Mouse (Mus musculus) gastrocnemius, adult 2 months (tissue): ENCODE measurements around the gene Chst14. TPM values are rescaled to one million over a fixed set of nuclear protein-coding genes. Genes with fewer than 3 reads are reported as not detected.

Source experiments
- DNase-seq: peaks from one replicate; pipeline ENCODE4 v3.0.0; 2022
- H3K27ac ChIP-seq: fragments of 200-600 bp; 2 replicates; pipeline ENCODE4 v1.8.1; 2022; ENCODE audit warnings: mild to moderate bottlenecking
- H3K4me3 ChIP-seq: fragments of 200-600 bp; 2 replicates; pipeline ENCODE4 v1.8.1; 2022; ENCODE audit warnings: mild to moderate bottlenecking, moderate library complexity
- CTCF ChIP-seq: fragments of 200-600 bp; IDR thresholded peaks from 2 replicates; pipeline ENCODE4 v1.8.1; 2022; ENCODE audit warnings: antibody characterized with exemption, mild to moderate bottlenecking, moderate library complexity
- intact Hi-C: fragments of 180-260 bp; cut with DNase I; formaldehyde crosslinking; loops from one replicate; pipeline ENCODE4 v1.15.1; 2025
- long read RNA-seq, 2 experiments: library from polyadenylated mRNA; stranded (forward); transcript quantifications; one replicate each; pipeline ENCODE4 v2.0.0; 2021
- total RNA-seq, 2 experiments: library from RNA; stranded (reverse); gene quantifications; 2 replicates each; pipeline ENCODE4 v1.2.3; 2021

Gene Chst14
- 1 to 10 TPM; 1.6 to 2.3 TPM for total RNA-seq
- long read RNA-seq, experiment 1, transcript Chst14-201 (1 exons, 2,090 nt), result major isoform, 6 of 6 reads
- long read RNA-seq, experiment 1, partial matches to known transcripts, result 0 of 6 reads
- long read RNA-seq, experiment 1, other reads (novel, unspliced or antisense), result 0 of 6 reads
- long read RNA-seq, experiment 2, transcript Chst14-201 (1 exons, 2,090 nt), result major isoform, 6 of 6 reads
- long read RNA-seq, experiment 2, partial matches to known transcripts, result 0 of 6 reads
- long read RNA-seq, experiment 2, other reads (novel, unspliced or antisense), result 0 of 6 reads

DNA sequence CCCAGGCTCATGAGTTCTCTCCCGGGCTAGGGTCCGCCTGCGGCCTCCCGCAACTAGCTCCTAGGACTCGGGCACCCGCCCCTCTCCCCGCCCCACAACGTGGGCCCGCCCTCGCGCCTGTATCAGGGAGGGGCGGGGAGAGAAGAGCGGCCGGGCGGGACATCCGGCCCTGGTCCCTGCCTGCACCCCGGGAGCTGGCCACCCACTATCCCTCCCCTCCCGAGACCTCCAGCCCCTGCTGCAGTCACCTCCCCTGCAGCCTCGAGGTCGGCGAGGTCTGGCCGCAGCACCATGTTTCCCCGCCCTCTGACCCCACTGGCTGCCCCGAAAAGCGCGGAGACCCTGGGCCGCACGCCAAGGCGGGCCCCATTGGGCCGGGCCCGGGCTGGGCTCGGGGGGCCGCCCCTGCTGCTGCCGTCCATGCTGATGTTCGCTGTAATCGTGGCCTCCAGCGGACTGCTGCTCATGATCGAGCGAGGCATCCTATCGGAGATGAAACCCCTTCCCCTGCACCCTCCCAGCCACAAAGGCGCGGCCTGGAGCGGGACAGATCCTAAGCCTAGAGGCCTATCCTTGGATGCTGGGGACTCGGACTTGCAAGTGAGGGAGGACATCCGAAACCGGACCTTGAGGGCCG lies at the start of gene Chst14:
Gene Chst14 (plus strand): TSS at position 136 of the 637 bp plus-strand sequence.
- H3K4me3 ChIP-seq, result peak within 1 kb of the TSS; percentile 90
- peak; percentile 88 for DNase-seq
- no peak for TF ChIP-seq CTCF
- intact Hi-C loops, result no loop called here
- peak within 1 kb of the TSS; percentile 85 for H3K27ac ChIP-seq

DNA sequence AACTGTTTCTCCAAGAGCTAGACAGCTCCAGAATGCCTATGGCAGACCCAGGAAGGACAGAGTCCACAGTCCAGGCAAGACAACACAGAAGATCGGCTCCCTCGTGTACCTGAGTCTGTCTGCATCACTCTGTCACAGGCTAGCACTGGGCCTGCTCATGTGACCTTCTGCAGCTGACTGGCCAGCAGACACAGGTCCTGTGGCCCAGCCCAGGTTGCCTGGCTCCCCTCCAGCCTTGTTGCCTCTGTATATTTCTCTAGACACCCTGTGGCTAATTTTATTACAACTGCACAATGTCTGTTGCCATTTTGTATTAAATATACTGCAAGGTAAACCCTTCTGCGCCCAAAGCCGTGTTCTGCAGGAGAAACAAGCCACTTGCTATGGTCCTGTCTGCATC lies 45.3 kb upstream of the Chst14 start:
- H3K27ac ChIP-seq, result no peak overlapping the region
- no peak for DNase-seq
- TF ChIP-seq CTCF, result no peak
- intact Hi-C loops, result no loop called here
- no peak overlapping the region for H3K4me3 ChIP-seq

DNA sequence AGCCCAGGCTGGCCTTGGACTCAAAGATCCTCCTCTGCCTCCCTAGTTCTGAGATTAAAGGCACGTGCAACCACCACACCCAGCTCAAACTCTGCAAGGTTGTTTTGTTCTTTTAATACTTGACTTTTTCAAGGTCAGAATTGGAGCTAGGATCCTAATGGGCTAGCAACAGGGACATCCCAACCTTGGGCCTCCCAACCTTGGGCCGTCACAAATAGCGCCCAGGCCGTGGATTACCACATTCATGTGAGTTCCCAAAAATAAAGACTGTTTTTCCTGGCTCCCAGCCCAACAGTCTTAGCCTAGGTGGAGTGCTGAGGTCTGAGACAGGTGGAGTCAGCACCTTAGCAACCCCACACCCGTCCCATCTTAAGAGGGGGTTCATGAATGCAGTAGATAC lies 44.3 kb upstream of the Chst14 start:
- intact Hi-C loops, result loop anchor here (2.0 kb wide), 1 partner anchor 117 kb away; no protein-coding TSS in a partner anchor
- TF ChIP-seq CTCF, result no peak
- no peak overlapping the region for H3K27ac ChIP-seq
- DNase-seq, result no peak
- no peak overlapping the region for H3K4me3 ChIP-seq

GRCm38 (mm10) chr2:118882840-118883679 lies 43.2 kb upstream of the Chst14 start:
- intact Hi-C loops, result loop anchor here (1.0 to 2.0 kb wide), 4 partner anchors 93 to 180 kb away; partner anchors contain the start of gene Ankrd63
- TF ChIP-seq CTCF, result no peak
- peak; percentile 88 for DNase-seq
- peak overlapping the region; percentile 72 for H3K27ac ChIP-seq
- peak overlapping the region; percentile 71 for H3K4me3 ChIP-seq

- intact Hi-C loops, result no loop called here
- H3K27ac ChIP-seq, result no peak overlapping the region
- H3K4me3 ChIP-seq, result no peak overlapping the region
- DNase-seq, result no peak
- TF ChIP-seq CTCF, result no peak
These were observed 38.9 kb upstream of the Chst14 start for GRCm38 (mm10) chr2:118887440-118887839.

GRCm38 (mm10) chr2:118887845-118888548 lies 38.3 kb upstream of the Chst14 start:
- intact Hi-C loops, result no loop called here
- no peak overlapping the region for H3K4me3 ChIP-seq

DNA sequence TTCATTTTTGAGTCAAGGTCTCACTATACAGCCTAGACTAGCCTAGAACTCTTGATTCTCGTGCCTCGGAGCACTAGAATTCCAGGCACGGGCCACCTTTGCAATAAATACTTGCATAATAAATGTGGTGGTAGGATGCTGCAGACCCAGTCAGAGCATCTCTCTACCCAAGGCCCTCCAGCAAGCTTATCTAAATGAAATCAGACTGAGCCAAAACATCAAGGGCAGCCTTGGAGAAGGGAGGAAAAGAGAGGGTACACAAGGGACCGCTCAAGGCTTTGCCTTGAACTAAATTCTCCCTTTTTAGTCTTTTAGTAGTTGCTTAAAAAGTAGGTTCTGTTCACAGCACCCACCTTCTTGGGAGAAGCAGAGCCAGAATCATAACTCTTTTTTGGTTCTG lies 35.1 kb upstream of the Chst14 start:
- intact Hi-C loops, result no loop called here
- Histone ChIP-seq H3K4me3 (no peak overlapping the region), H3K27ac (no peak overlapping the region)
- DNase-seq, result no peak
- no peak for TF ChIP-seq CTCF

More at GRCm38 (mm10) chr2:118887845-118888548, 38.3 kb upstream of the Chst14 start:
- H3K27ac ChIP-seq, result no peak overlapping the region
- peak; percentile 71 for DNase-seq
- no peak for TF ChIP-seq CTCF

- H3K27ac ChIP-seq, result no peak overlapping the region
- intact Hi-C loops, result no loop called here
- peak; percentile 45 for DNase-seq
These were observed 30.0 kb upstream of the Chst14 start for GRCm38 (mm10) chr2:118895990-118896913.

DNA sequence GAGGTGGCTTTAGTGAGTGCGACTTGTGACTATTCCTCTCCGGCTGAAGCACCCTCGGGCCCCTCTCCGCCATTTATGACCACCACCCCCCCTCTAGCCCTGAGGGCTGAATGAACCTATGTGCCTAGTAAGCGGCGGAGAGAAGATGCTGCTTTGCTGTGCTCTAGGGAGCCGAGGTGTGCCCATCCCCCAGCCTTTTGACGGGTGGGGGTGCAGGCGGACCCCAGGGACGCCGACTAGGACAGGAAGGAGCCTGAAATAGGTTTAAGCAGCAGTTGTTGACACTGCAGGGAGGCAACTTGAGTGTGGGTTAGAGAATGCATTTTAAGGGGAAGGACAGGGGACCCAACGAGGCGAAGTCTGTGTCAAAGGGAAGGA lies 29.4 kb upstream of the Chst14 start:
- no peak for DNase-seq
- TF ChIP-seq CTCF, result no peak
- no peak overlapping the region for H3K27ac ChIP-seq
- peak overlapping the region; percentile 77 for H3K4me3 ChIP-seq
- intact Hi-C loops, result no loop called here

More at GRCm38 (mm10) chr2:118895990-118896913, 30.0 kb upstream of the Chst14 start:
- TF ChIP-seq CTCF, result no peak
- H3K4me3 ChIP-seq, result peak overlapping the region; percentile 77

- no peak overlapping the region for H3K27ac ChIP-seq
- peak overlapping the region; percentile 77 for H3K4me3 ChIP-seq
- intact Hi-C loops, result no loop called here
- TF ChIP-seq CTCF, result no peak
- no peak for DNase-seq
These were observed 28.9 kb upstream of the Chst14 start for GRCm38 (mm10) chr2:118897392-118897791.

GRCm38 (mm10) chr2:118897808-118898207 lies 28.5 kb upstream of the Chst14 start:
- intact Hi-C loops, result no loop called here
- Histone ChIP-seq H3K27ac (no peak overlapping the region), H3K4me3 (no peak overlapping the region)
- TF ChIP-seq CTCF, result no peak
- DNase-seq, result no peak
